Mouse (Mus musculus) lung, postnatal 25 days (tissue): ENCODE results near the gene Zc3h14.

ENCODE experiments used
- DNase-seq: peaks from one replicate; pipeline ENCODE4 v3.0.0; 2022; ENCODE audit warnings: low spot score

Zc3h14 gene

DNA sequence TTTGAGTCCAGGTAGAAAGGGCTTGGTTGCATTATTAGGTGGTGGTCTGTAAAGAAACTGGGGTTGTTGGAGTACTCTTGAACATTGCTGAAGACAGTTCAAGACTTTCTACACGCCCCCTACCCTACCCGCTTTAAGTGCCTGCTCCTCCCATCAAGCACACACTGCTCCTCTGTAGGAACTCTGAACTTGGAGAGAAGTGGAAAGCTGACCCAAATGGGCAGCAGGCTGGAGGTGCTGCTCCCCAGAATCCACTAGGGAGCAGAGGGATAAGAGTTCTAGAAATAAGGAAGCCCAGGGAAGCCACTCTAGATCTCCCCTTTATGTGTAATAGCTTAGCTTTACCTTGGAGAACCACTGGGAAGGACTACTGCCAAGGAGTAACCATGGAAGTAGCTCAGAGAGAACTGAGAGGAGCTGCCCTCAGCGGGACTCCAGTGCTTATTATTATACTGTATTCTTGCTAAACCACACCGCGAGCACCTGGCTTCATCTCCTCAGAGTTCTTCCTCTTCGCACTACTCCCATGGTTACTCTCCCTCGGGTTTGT lies 8.9 kb upstream of the Zc3h14 start:
- no peak for DNase-seq

DNA sequence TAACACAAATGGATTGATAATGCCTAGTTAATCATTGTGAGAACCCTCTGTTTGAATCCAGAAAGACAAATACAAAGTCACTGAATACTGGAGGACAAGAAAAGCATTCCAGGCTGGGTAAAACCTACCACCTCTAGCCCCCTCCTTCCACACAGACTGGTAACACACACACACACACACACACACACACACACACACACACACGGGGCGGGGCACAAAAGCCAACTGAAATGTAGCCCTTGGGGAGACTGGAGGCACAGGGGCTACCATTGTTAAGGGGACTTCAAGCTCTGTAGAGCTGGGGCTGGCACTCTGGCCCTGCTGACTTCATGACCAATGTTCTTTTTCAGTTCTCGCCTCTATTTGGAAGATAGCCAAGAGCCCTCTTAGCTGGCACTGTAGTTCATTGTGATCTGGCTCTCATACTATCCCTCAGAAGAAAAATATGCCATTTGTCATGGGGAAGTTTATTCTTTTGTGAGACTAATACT lies 5.7 kb upstream of the Zc3h14 start:
- DNase-seq = no peak

DNA sequence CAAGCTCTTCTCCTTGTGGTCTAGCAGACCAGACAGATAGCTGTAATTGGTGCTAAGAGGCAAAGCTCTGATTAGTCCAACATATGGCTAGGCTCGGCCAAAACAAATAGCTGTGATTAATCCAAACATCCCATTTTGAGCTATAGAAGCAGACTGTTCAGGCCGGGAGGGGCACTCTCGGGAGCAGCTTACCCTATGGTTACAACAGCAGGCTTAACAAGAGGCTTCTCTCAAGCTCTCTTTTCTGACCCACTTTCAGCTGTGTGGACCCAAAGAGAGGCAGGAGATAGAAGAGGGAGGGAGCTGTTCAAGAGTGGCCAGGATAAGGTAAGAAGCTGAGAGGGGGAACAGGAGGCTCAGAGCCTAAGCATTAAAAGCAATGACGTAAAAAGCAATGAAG lies 1.1 kb upstream of the Zc3h14 start:
- no peak for DNase-seq

- DNase-seq = peak; percentile 81
Observed at GRCm38 (mm10) chr12:98746131-98746530, 633 bp upstream of the Zc3h14 start.

GRCm38 (mm10) chr12:98747380-98747753 lies 603 bp downstream of the Zc3h14 start:
- DNase-seq = no peak

DNA sequence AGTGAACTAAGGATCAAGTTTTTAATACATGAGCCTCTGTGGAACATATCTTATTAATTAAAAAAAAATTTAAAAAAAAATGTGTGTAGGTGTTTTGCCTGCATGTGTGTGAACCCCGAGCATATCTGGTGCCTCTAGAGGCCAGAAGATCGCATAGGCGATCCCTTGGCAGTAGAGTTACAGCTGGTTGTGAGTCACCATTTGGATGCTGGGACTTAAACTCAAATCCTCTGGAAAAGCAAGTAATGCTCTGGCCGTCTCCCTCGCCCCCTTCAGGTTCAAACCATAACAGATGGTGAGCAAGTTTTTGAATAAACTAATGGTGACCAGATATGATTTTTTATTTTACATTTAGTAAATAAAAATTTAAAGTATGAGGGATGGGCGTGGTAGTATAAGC lies 10.9 kb downstream of the Zc3h14 start:
- no peak for DNase-seq

DNA sequence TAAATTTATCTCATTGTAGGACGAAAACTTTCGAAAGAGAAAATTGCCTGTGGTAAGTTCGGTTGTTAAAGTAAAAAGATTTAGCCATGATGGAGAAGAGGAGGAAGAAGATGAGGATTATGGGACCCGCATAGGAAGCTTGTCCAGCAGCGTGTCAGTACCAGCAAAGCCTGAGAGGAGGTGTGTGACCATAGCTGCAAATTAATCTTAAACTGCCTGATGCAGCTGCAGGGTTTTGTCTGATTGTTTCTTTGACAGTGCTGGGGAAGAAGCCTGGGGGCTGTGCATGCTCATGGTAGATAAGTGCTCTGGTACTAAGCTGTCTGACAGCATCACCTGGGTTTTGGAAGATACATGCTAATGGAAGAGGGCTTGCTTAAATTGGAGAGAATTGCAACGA lies 12.9 kb downstream of the Zc3h14 start:
- DNase-seq = no peak

DNA sequence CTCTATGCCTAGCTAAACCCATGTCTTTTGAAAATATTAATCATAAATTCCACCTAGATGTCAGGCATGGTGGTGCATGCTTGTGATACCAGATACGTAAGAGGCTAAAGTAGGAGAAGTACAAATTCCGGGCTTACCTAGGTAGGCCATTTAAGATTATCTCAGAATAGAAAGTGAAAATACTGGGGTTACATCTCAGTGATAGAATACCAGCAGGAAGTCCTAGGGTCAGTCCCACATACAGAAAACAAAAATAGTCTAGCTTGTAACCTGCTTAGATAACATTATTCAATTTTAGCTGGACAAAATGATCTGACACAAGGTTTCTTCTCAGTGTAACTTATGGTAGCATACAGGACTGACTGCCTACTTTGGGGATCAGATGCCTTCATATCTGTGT lies 19.5 kb downstream of the Zc3h14 start:
- DNase-seq = no peak

- no peak for DNase-seq
Observed at GRCm38 (mm10) chr12:98777509-98777908, 30.7 kb downstream of the Zc3h14 start.

DNA sequence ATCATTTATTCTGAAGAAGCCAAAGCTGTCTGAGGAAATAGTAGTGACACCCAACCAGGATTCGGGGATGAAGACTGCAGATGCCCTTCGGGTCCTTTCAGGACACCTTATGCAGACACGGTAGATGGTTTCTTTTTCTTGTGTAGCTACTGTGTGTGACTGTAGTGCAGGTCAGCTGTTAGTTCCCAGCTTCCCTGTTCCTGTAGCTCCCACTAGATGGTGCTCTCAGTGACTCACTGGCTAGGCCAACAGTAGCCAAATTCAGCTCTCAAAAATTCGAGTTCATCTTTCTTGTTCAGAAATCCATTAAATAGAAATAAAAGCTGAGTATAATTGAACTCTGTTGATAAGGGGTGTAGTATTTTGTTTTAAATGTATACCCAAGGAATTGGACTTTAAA lies 32.4 kb downstream of the Zc3h14 start:
- no peak for DNase-seq

- no peak for DNase-seq
Observed at GRCm38 (mm10) chr12:98784251-98784650, 37.5 kb downstream of the Zc3h14 start.

DNA sequence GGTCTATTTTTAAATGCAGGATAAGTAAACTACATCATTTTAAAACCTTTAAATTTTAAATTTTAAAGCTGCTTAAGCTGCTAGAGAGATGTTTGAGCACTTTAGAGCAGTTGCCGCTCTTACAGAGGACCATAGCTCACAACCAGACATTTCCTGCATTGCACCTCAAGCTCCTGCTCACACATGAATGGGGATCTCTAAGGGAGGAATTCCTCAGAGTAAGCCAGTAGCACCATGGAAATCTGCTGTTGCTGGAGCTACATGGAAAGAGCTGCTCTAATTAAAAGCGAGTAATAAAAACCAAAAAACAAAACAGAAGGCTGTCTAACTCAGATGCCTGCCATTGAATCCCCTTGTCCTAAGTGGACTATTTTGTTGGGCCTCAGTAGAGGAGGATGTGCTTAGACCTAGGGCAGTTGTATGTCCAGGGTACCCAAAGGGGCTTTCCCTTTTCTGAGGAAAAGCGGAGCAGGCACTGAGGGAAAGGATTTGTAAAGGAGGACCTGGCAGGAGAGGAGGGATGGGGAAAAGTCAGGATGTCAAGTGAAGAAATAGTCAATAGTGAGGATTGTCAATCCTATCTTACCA lies 49.1 kb downstream of the Zc3h14 start:
- no peak for DNase-seq

- no peak for DNase-seq
Observed at GRCm38 (mm10) chr12:98800334-98800733, 53.6 kb downstream of the Zc3h14 start.

DNA sequence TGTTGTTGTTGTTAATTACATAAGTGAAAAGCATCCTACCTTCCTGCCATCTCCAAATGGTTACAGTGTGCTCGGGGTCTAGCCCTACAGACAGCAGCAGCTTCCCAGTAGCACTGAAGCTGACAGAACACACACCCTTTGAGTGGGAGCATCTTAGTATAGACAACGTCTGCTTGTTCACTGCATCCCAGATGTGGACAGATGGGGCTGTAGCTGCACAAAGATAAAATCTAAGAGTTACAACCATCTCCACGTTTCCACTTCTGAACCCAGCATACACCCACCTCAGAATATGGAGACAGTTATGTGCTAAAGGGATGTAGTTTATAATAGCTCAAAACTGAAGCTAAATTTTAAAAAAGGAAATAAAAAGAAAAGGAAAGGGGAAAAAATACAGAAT lies 55.5 kb downstream of the Zc3h14 start:
- DNase-seq = no peak

GRCm38 (mm10) chr12:98804078-98804748 lies 57.4 kb downstream of the Zc3h14 start:
- DNase-seq = no peak

DNA sequence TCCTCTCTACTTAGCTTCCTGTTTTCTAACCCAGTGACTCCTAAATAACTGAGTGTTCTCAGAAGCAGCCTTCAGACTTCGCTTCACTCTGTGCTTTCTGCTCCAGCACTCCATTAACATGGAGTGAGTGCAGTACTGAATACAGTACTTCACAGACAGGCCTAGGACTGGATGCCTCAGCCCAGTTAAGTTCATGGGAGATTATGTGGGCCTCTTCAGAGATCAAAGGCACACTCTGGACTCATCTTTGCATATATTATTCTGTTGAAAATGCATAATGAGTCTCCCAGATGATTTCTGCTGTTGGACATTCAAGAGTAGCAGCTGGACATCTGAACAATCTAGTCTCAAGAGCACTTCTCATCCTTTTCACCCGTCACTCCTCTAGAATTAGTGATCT lies 74.0 kb downstream of the Zc3h14 start:
- DNase-seq = no peak

- DNase-seq = no peak
Observed at GRCm38 (mm10) chr12:98831122-98831521, 84.4 kb downstream of the Zc3h14 start.

DNA sequence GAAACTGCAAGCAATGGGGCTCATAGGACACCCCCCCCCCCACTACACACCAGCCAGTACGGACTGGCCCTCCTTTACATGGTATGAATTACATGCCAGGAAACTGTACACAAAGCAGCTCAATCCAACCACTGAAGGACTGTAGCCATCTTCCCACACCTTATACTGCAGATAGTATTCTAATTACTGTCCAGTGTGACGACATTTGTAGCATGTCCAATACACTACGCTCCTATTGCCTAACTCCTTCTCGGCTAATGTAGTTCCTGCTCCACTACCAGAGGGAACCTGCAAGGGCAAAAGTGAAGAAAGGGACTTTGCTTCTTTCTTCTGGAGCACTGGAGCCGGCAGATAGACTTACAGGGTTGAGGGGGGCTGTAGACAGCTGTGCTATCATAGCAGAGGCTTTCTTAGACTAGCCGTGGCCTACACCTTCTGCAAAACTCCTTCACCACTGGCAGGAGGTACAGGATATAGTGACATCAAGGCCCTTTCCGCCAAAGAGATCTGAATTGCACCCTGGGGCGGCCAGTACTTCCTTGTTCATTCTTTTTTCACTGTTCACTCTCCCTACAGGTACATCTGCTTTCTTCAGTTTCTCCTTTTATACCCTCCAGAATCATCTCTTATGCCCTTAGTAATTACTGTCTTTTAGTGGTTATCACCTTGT lies 86.3 kb downstream of the Zc3h14 start:
- DNase-seq = no peak

- DNase-seq = peak; percentile 29
Observed at GRCm38 (mm10) chr12:98833901-98834300, 87.1 kb downstream of the Zc3h14 start.

- DNase-seq = peak; percentile 25
Observed at GRCm38 (mm10) chr12:98834879-98835278, 88.1 kb downstream of the Zc3h14 start.

DNA sequence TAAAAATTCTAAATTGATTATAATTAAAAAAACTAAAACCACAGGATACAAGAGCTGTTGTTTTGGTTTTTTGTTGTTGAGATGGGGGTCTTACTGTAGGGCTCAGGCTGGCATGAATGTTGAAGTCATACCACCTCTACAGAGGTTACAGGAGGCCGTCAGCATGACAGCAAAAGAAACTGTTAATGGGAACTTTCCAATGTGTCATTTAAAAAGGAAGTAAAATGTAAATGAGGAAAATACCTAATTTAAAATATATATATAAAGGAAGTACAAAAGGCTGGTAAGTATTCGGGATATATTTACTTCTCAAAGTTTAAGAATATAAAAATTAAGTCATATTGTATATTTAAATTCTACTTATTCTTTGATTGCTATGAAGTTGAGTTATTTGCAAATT lies 88.7 kb downstream of the Zc3h14 start:
- DNase-seq = no peak
